Mouse (Mus musculus) neural tube, embryonic 11.5 days (tissue): ENCODE measurements around the gene Pinlyp. TPM values are rescaled to one million over a fixed set of nuclear protein-coding genes. Genes with fewer than 3 reads are reported as not detected.

Experiments
- ATAC-seq: fragments of 200-750 bp; cut with Nextera tagmentation; 2 replicates; pipeline ENCODE4 v1.8.0; 2017; ENCODE audit warnings: moderate number of reproducible peaks, mild to moderate bottlenecking, moderate TSS enrichment, moderate library complexity; ENCODE audit not compliant: insufficient read depth, low FRiP score, low TSS enrichment
- DNase-seq: peaks from one replicate; pipeline ENCODE4 v3.0.0-alpha.2; 2015; ENCODE audit warnings: low spot score
- H3K27ac ChIP-seq: fragments of 300-500 bp; sonication (generic); 2 replicates; pipeline ENCODE4 v1.5.1; 2014; ENCODE audit warnings: low read depth, mild to moderate bottlenecking, low read length
- H3K27me3 ChIP-seq: fragments of 300-500 bp; sonication (generic); 2 replicates; pipeline ENCODE4 v1.6.1; 2014; ENCODE audit warnings: mild to moderate bottlenecking, low read length, mixed read lengths; ENCODE audit not compliant: control insufficient read depth, insufficient read depth
- H3K36me3 ChIP-seq: fragments of 300-500 bp; sonication (generic); 2 replicates; pipeline ENCODE4 v1.6.1; 2014; ENCODE audit warnings: mild to moderate bottlenecking, low read length, moderate library complexity, mixed read lengths; ENCODE audit not compliant: control insufficient read depth, insufficient read depth
- H3K4me1 ChIP-seq: fragments of 300-500 bp; sonication (generic); 2 replicates; pipeline ENCODE4 v1.6.1; 2014; ENCODE audit warnings: low read length, mixed read lengths; ENCODE audit not compliant: control insufficient read depth, insufficient read depth
- H3K4me2 ChIP-seq: fragments of 300-500 bp; sonication (generic); 2 replicates; pipeline ENCODE4 v1.6.1; 2014; ENCODE audit warnings: low read depth, mild to moderate bottlenecking, moderate library complexity
- H3K4me3 ChIP-seq: fragments of 300-500 bp; sonication (generic); 2 replicates; pipeline ENCODE4 v1.5.1; 2014; ENCODE audit warnings: low read depth, low read length
- H3K9ac ChIP-seq: fragments of 300-500 bp; sonication (generic); 2 replicates; pipeline ENCODE4 v1.6.1; 2014; ENCODE audit warnings: mild to moderate bottlenecking, low read length
- H3K9me3 ChIP-seq: fragments of 300-500 bp; sonication (generic); 2 replicates; pipeline ENCODE4 v1.6.1; 2016; ENCODE audit warnings: low read length; ENCODE audit not compliant: control insufficient read depth
- WGBS: fragments of 180-500 bp; shearing (Covaris S2); extraction: QIAGEN DNeasy Blood & Tissue Kit; methylation state at CpG from one replicate; pipeline ENCODE4 v1.1.7; 2014; 5-methylcytosine and 5-hydroxymethylcytosine counted together
- polyA plus RNA-seq: library from polyadenylated mRNA; unstranded; fragments of >200 nt; fragmentation: Nextera tagmentation; extraction: Ambion mirVana; gene quantifications from 2 replicates; pipeline ENCODE4 v1.2.1, GENCODE M21; 2014

Pinlyp gene
- polyA plus RNA-seq, 1 experiment from 2014 or later: not detected

- Histone ChIP-seq H3K4me2 (no peak overlapping the region), H3K4me1 (no peaks in the 10 kb centered on the region), H3K27me3 (no peaks in the 10 kb centered on the region), H3K4me3 (no peak overlapping the region), H3K27ac (no peak overlapping the region), H3K9ac (no peak overlapping the region), H3K36me3 (peaks cover 6% of the 10 kb centered on the region), H3K9me3 (no peaks in the 10 kb centered on the region)
- no peak for DNase-seq
- WGBS: 83% methylated on average over 12 of the region's 12 CpGs
- ATAC-seq: no peak
Measured at GRCm38 (mm10) chr7:24551985-24552759, 6.3 kb upstream of the Pinlyp start.

- Histone ChIP-seq H3K9ac (peak overlapping the region; percentile 71), H3K4me1 (0 out of 2 replicates have a peak, but pooled peaks cover 4% of the 10 kb centered on the region), H3K4me2 (peak overlapping the region; percentile 42), H3K27ac (peak overlapping the region; percentile 42; the same call in 1 of the 2 replicates), H3K4me3 (peak overlapping the region; percentile 73), H3K27me3 (no peaks in the 10 kb centered on the region), H3K9me3 (no peaks in the 10 kb centered on the region), H3K36me3 (peaks cover 2% of the 10 kb centered on the region)
- 38% methylated on average over 13 of the region's 13 CpGs for WGBS
- ATAC-seq (peak; percentile 28; the same call in 1 of the 2 replicates), DNase-seq (no peak)
Measured at GRCm38 (mm10) chr7:24547534-24548036, 1.7 kb upstream of the Pinlyp start.

- Histone ChIP-seq H3K27me3 (no peaks in the 10 kb centered on the region), H3K4me1 (0 out of 2 replicates have a peak, but pooled peaks cover 4% of the 10 kb centered on the region), H3K27ac (peak overlapping the region; percentile 42; the same call in 1 of the 2 replicates), H3K36me3 (no peaks in the 10 kb centered on the region), H3K9ac (peak overlapping the region; percentile 71), H3K4me3 (peak overlapping the region; percentile 73), H3K9me3 (no peaks in the 10 kb centered on the region), H3K4me2 (peak overlapping the region; percentile 52)
- WGBS: under 1% methylated on average over 48 of the region's 57 CpGs
- ATAC-seq: peak; percentile 96
- DNase-seq: peak; percentile 99
Measured at GRCm38 (mm10) chr7:24546634-24547389, 894 bp upstream of the Pinlyp start.

- Histone ChIP-seq H3K4me2 (no peak overlapping the region), H3K4me1 (0 out of 2 replicates have a peak, but pooled peaks cover 4% of the 10 kb centered on the region), H3K27me3 (no peaks in the 10 kb centered on the region), H3K9ac (no peak overlapping the region), H3K9me3 (no peaks in the 10 kb centered on the region), H3K27ac (no peak overlapping the region), H3K36me3 (no peaks in the 10 kb centered on the region), H3K4me3 (no peak overlapping the region)
- DNase-seq: no peak
- ATAC-seq: no peak
- 85% methylated on average over 2 of the region's 2 CpGs for WGBS
Measured at GRCm38 (mm10) chr7:24544506-24544905, 1.4 kb downstream of the Pinlyp start.

- no peak for ATAC-seq
Measured at GRCm38 (mm10) chr7:24539686-24540085, 6.2 kb downstream of the Pinlyp start.

GRCm38 (mm10) chr7:24538701-24539100 lies 7.2 kb downstream of the Pinlyp start:
- DNase-seq (no peak), ATAC-seq (no peak)
- H3K27me3 ChIP-seq: peaks cover 6% of the 10 kb centered on the region
- H3K36me3 ChIP-seq: peaks cover 3% of the 10 kb centered on the region
- H3K4me1 ChIP-seq: 0 out of 2 replicates have a peak, but pooled peaks cover 5% of the 10 kb centered on the region
- H3K4me2 ChIP-seq: no peak overlapping the region
- no peak overlapping the region for H3K9ac ChIP-seq
- H3K4me3 ChIP-seq: no peak overlapping the region
- H3K9me3 ChIP-seq: no peaks in the 10 kb centered on the region
- H3K27ac ChIP-seq: no peak overlapping the region
- 77% methylated on average over 5 of the region's 5 CpGs for WGBS

More at GRCm38 (mm10) chr7:24539686-24540085, 6.2 kb downstream of the Pinlyp start:
- Histone ChIP-seq H3K27me3 (no peaks in the 10 kb centered on the region), H3K36me3 (peaks cover 3% of the 10 kb centered on the region; the same call in 1 of the 2 replicates), H3K9me3 (no peaks in the 10 kb centered on the region), H3K4me2 (no peak overlapping the region), H3K4me1 (no peaks in the 10 kb centered on the region), H3K27ac (no peak overlapping the region), H3K4me3 (no peak overlapping the region), H3K9ac (no peak overlapping the region)
- 90% methylated on average over 4 of the region's 4 CpGs for WGBS
- no peak for DNase-seq

- H3K4me1 ChIP-seq: 0 out of 2 replicates have a peak, but pooled peaks cover 8% of the 10 kb centered on the region
- 46% methylated on average over 5 of the region's 5 CpGs for WGBS
Measured at GRCm38 (mm10) chr7:24538154-24538553, 7.8 kb downstream of the Pinlyp start.

GRCm38 (mm10) chr7:24537591-24537990 lies 8.3 kb downstream of the Pinlyp start:
- Histone ChIP-seq H3K27me3 (peaks cover 14% of the 10 kb centered on the region), H3K36me3 (peaks cover 5% of the 10 kb centered on the region), H3K27ac (no peak overlapping the region), H3K4me1 (0 out of 2 replicates have a peak, but pooled peaks cover 8% of the 10 kb centered on the region), H3K4me3 (no peak overlapping the region), H3K9me3 (no peaks in the 10 kb centered on the region), H3K9ac (no peak overlapping the region), H3K4me2 (no peak overlapping the region)
- WGBS: 82% methylated on average over 5 of the region's 5 CpGs
- ATAC-seq (no peak), DNase-seq (no peak)

More at GRCm38 (mm10) chr7:24538154-24538553, 7.8 kb downstream of the Pinlyp start:
- peaks cover 5% of the 10 kb centered on the region for H3K36me3 ChIP-seq
- H3K4me3 ChIP-seq: no peak overlapping the region
- H3K27me3 ChIP-seq: peaks cover 12% of the 10 kb centered on the region
- ATAC-seq (no peak), DNase-seq (no peak)
- H3K4me2 ChIP-seq: no peak overlapping the region
- no peak overlapping the region for H3K9ac ChIP-seq
- no peaks in the 10 kb centered on the region for H3K9me3 ChIP-seq
- no peak overlapping the region for H3K27ac ChIP-seq
